Mouse (Mus musculus) erythroblast, embryonic 14.5 days (primary cell): ENCODE data around the gene Camk1d. TPM values are rescaled to one million over a fixed set of nuclear protein-coding genes. Genes with fewer than 3 reads are reported as not detected.

Experiments used
- H3K27me3 ChIP-seq: 2 replicates; pipeline ENCODE4 v1.6.1; 2012; ENCODE audit warnings: inconsistent platforms; ENCODE audit not compliant: control insufficient read depth
- H3K36me3 ChIP-seq: 2 replicates; pipeline ENCODE4 v1.6.1; 2012; ENCODE audit warnings: mild to moderate bottlenecking, inconsistent platforms; ENCODE audit not compliant: control insufficient read depth
- H3K4me1 ChIP-seq: 2 replicates; pipeline ENCODE4 v1.6.1; 2012; ENCODE audit warnings: inconsistent platforms; ENCODE audit not compliant: control insufficient read depth
- H3K4me3 ChIP-seq: replicated peaks from 2 replicates; pipeline ENCODE3; 2012; ENCODE audit warnings: moderate library complexity, mild to moderate bottlenecking, inconsistent platforms
- H3K9me3 ChIP-seq: 2 replicates; pipeline ENCODE4 v1.6.1; 2012; ENCODE audit warnings: low read length, inconsistent platforms, mixed read lengths; ENCODE audit not compliant: control insufficient read depth
- GATA1 ChIP-seq: IDR thresholded peaks from 2 replicates; pipeline ENCODE4 v1.6.1; 2012; ENCODE audit warnings: low read length, inconsistent platforms, mixed read lengths
- TAL1 ChIP-seq: IDR thresholded peaks from 3 replicates; pipeline ENCODE4 v1.6.1; 2012; ENCODE audit warnings: low read length, inconsistent platforms, mixed read lengths
- polyA plus RNA-seq: library from polyadenylated mRNA; stranded (reverse); fragments of >175 nt; gene quantifications from 2 replicates; pipeline ENCODE4 v1.2.3, GENCODE M21; 2012

The Camk1d gene
- polyA plus RNA-seq, 1 experiment, result 0.02 TPM

DNA sequence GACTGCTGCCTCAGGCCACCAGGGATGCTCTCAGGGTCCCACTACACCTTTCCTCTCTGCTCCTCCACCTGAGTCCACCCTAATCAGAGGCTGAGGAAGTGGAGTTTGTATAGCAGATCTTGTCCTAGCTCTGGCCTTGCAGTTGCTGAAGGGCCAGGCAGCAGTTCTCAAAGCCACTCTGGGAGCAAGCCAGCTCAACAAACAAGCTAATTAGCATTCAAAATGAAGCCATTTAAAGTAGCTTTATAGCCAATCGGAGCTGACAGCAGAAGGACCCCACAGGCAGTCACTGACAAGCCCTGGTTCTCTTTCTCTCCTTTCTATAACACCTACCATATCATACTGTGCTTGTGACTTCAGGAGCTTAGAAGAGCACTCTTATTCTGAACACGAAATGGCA is 21.6 kb upstream of the Camk1d start:
- TF ChIP-seq GATA1 (no peak), TAL1 (no peak)

GRCm38 (mm10) chr2:5733300-5734085 is 19.2 kb upstream of the Camk1d start:
- TF ChIP-seq TAL1, result no peak
- TF ChIP-seq GATA1, result no peak
- Histone ChIP-seq H3K4me3 (no peak overlapping the region), H3K9me3 (no peaks in the 10 kb centered on the region), H3K27me3 (no peaks in the 10 kb centered on the region), H3K4me1 (no peaks in the 10 kb centered on the region), H3K36me3 (no peaks in the 10 kb centered on the region)

More for the DNA sequence above, 21.6 kb upstream of the Camk1d start:
- no peaks in the 10 kb centered on the region for H3K27me3 ChIP-seq
- H3K4me3 ChIP-seq, result no peak overlapping the region
- no peaks in the 10 kb centered on the region for H3K36me3 ChIP-seq
- H3K4me1 ChIP-seq, result no peaks in the 10 kb centered on the region
- no peaks in the 10 kb centered on the region for H3K9me3 ChIP-seq

GRCm38 (mm10) chr2:5732047-5732446 is 17.7 kb upstream of the Camk1d start:
- Histone ChIP-seq H3K9me3 (no peaks in the 10 kb centered on the region), H3K27me3 (no peaks in the 10 kb centered on the region), H3K36me3 (no peaks in the 10 kb centered on the region), H3K4me1 (no peaks in the 10 kb centered on the region), H3K4me3 (no peak overlapping the region)
- TF ChIP-seq TAL1, result no peak

DNA sequence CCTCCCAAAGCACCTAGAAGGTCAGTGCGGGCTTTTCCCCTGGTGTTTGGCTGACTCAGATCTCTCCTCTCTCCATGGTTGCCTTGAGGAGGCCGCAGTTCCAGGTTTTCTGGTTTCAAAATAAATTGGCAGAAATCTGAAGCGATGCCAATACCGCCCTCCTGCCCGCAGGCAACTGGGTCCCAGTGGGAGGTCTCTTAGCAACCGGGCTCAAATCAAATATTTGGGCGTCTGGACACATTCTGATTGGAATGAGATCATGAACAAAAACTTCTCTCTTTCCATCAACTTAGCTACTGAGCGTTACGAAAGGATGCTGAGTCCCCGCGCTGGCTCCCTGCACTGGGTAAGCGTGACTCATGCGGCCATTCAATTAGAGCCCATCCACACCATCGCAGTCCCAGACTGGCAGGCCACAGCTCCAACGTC is 16.1 kb upstream of the Camk1d start:
- H3K27me3 ChIP-seq, result no peaks in the 10 kb centered on the region
- H3K4me3 ChIP-seq, result no peak overlapping the region
- H3K9me3 ChIP-seq, result no peaks in the 10 kb centered on the region
- H3K4me1 ChIP-seq, result no peaks in the 10 kb centered on the region
- H3K36me3 ChIP-seq, result no peaks in the 10 kb centered on the region
- TF ChIP-seq TAL1 (no peak), GATA1 (no peak)

- TF ChIP-seq TAL1 (no peak), GATA1 (no peak)
- H3K27me3 ChIP-seq, result no peaks in the 10 kb centered on the region; the same call in 1 of the 2 replicates
- H3K4me1 ChIP-seq, result no peaks in the 10 kb centered on the region
- H3K4me3 ChIP-seq, result no peak overlapping the region
- no peaks in the 10 kb centered on the region for H3K9me3 ChIP-seq
- H3K36me3 ChIP-seq, result no peaks in the 10 kb centered on the region
These were observed 15.6 kb upstream of the Camk1d start for GRCm38 (mm10) chr2:5729931-5730330.

- Histone ChIP-seq H3K4me3 (no peak overlapping the region), H3K4me1 (no peaks in the 10 kb centered on the region), H3K9me3 (no peaks in the 10 kb centered on the region), H3K36me3 (no peaks in the 10 kb centered on the region), H3K27me3 (no peaks in the 10 kb centered on the region; the same call in 1 of the 2 replicates)
- TF ChIP-seq GATA1 (no peak), TAL1 (no peak)
These were observed 10.8 kb upstream of the Camk1d start for GRCm38 (mm10) chr2:5725028-5725701.

- TF ChIP-seq GATA1 (no peak), TAL1 (no peak)
- Histone ChIP-seq H3K36me3 (no peaks in the 10 kb centered on the region), H3K27me3 (peaks cover 40% of the 10 kb centered on the region), H3K9me3 (peaks cover 6% of the 10 kb centered on the region), H3K4me3 (no peak overlapping the region), H3K4me1 (peaks cover 9% of the 10 kb centered on the region)
These were observed 3.4 kb upstream of the Camk1d start for GRCm38 (mm10) chr2:5717675-5718074.

DNA sequence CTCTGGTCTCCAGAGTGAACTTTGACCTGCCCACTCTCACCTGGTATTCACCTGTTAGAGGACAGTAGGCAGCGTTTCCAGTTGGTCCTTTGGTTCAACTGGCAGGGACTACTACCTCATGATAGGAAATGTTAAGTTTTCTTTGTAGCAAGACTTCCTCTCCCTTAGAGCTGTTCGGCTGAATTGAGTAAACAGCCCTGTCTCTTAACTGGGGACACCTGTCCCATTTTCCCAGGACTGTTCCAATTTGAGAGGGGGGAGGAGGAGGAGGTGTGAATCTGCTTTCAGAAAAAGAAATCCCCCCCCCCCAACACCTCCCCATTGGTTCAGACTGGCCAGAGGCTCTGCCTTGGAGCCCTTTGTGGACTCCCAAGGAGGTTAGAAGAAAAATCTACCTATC is 1.2 kb upstream of the Camk1d start:
- H3K36me3 ChIP-seq, result no peaks in the 10 kb centered on the region
- H3K4me1 ChIP-seq, result peaks cover 9% of the 10 kb centered on the region
- no peak overlapping the region for H3K4me3 ChIP-seq
- H3K9me3 ChIP-seq, result peaks cover 6% of the 10 kb centered on the region
- TF ChIP-seq TAL1 (no peak), GATA1 (no peak)
- H3K27me3 ChIP-seq, result peaks cover 51% of the 10 kb centered on the region

GRCm38 (mm10) chr2:5715054-5715410 is 717 bp upstream of the Camk1d start:
- Histone ChIP-seq H3K9me3 (peaks cover 6% of the 10 kb centered on the region), H3K36me3 (no peaks in the 10 kb centered on the region), H3K27me3 (peaks cover 51% of the 10 kb centered on the region), H3K4me1 (peaks cover 9% of the 10 kb centered on the region), H3K4me3 (peak overlapping the region; percentile 53)
- TF ChIP-seq TAL1 (no peak), GATA1 (no peak)
